Mouse (Mus musculus): Measurements from ENCODE around the gene Fkrp. TPM values are rescaled to one million over a fixed set of nuclear protein-coding genes. Genes with fewer than 3 reads are reported as not detected.

Fkrp gene
- total RNA-seq, 2 experiments from 2014 or later: 51.7 to 58.0 TPM

- DNase-seq (ENCODE audit: low spot score): no peak
Observed at GRCm38 (mm10) chr7:16793010-16793725, 23.4 kb downstream of the Fkrp start.

GRCm38 (mm10) chr7:16792316-16792715 is 24.2 kb downstream of the Fkrp start:
- no peak for DNase-seq (ENCODE audit: low spot score)

- no peak for DNase-seq (ENCODE audit: low spot score)
Observed at GRCm38 (mm10) chr7:16785541-16786083, 30.9 kb downstream of the Fkrp start.

- DNase-seq (ENCODE audit: low spot score): no peak
Observed at GRCm38 (mm10) chr7:16784498-16784976, 32.0 kb downstream of the Fkrp start.

- DNase-seq (ENCODE audit: low spot score): peak; percentile 61
Observed at GRCm38 (mm10) chr7:16783758-16784415, 32.6 kb downstream of the Fkrp start.

- DNase-seq (ENCODE audit: low spot score): peak; percentile 11
Observed at GRCm38 (mm10) chr7:16783224-16783688, 33.3 kb downstream of the Fkrp start.

- DNase-seq (ENCODE audit: low spot score): no peak
Observed at GRCm38 (mm10) chr7:16782555-16783125, 33.9 kb downstream of the Fkrp start.

GRCm38 (mm10) chr7:16781816-16782554 is 34.5 kb downstream of the Fkrp start:
- no peak for DNase-seq (ENCODE audit: low spot score)

- no peak for DNase-seq (ENCODE audit: low spot score)
Observed at GRCm38 (mm10) chr7:16781555-16781815, 35.0 kb downstream of the Fkrp start.

- DNase-seq (ENCODE audit: low spot score): peak; percentile 93
Observed at GRCm38 (mm10) chr7:16780825-16781554, 35.5 kb downstream of the Fkrp start, which contains the start of gene Slc1a5. Gene Slc1a5 (plus strand): TSS chr7:16781340.

GRCm38 (mm10) chr7:16780076-16780475 is 36.5 kb downstream of the Fkrp start:
- peak; percentile 78 for DNase-seq (ENCODE audit: low spot score)

GRCm38 (mm10) chr7:16775888-16776287 is 40.6 kb downstream of the Fkrp start:
- DNase-seq (ENCODE audit: low spot score): no peak

- no peak for DNase-seq (ENCODE audit: low spot score)
Observed at GRCm38 (mm10) chr7:16766443-16766842, 50.1 kb downstream of the Fkrp start.

GRCm38 (mm10) chr7:16763463-16764218 is 52.9 kb downstream of the Fkrp start:
- DNase-seq (ENCODE audit: low spot score): peak; percentile 61

GRCm38 (mm10) chr7:16761630-16762029 is 54.9 kb downstream of the Fkrp start:
- no peak for DNase-seq (ENCODE audit: low spot score)

GRCm38 (mm10) chr7:16761005-16761481 is 55.5 kb downstream of the Fkrp start:
- DNase-seq (ENCODE audit: low spot score): peak; percentile 86

GRCm38 (mm10) chr7:16760292-16760691 is 56.2 kb downstream of the Fkrp start:
- peak; percentile 65 for DNase-seq (ENCODE audit: low spot score)
